ENCODE assay signal across 12 mouse cellular contexts in the genomic region with DNA sequence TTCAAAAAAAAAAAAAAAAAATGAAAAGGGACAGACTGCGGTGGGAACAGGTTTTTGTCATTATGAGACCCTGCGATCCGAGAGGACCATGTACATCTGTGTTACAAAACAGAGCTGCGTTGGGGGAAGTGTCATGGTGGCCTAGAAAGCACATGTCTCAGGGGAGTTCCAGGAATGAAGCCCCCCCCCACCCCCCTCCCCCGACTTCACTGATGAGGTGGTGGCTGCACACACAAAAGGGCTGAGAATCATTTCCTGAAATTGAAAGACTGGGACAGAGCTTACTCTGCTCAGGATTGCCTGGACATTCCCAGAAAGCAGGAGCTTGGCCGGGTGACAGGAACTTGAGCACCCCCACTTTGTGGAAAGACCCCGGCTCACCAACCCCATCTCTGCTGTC. TPM values are rescaled to one million over a fixed set of nuclear protein-coding genes. Genes with fewer than 3 reads are reported as not detected.
DNase-seq lines count a peak whose midpoint lies in the region; ATAC-seq and TF ChIP-seq lines count a peak whose summit lies in the region.
"Had no signal": no experiment of that assay in that cellular context is flagged by ENCODE, and none has a peak within 500 bp of the region (broad histone marks: within the 10 kb centered on the region; RNA-seq: fewer than 3 reads in every experiment).

No protein-coding gene starts in this region.

- no peak overlapping the region for H3K4me2 ChIP-seq in kidney, embryonic 15.5 days
- no peak overlapping the region for H3K4me2 ChIP-seq in embryonic facial prominence, embryonic 11.5 days (ENCODE audit: low read depth, low read length)
- H3K4me2 ChIP-seq in forebrain, embryonic 14.5 days (ENCODE audit: low read length) = peak overlapping the region; percentile 39; the same call in 1 of the 2 replicates
- no peak overlapping the region for H3K4me2 ChIP-seq in limb, embryonic 14.5 days (replicated peaks; ENCODE audit: low read depth, low read length, severe bottlenecking)
- H3K4me2 ChIP-seq: liver, embryonic 13.5 days had no signal

- 0 out of 2 replicates have a peak, but pooled peaks cover 4% of the 10 kb centered on the region for H3K36me3 ChIP-seq in kidney, embryonic 15.5 days
- no peaks in the 10 kb centered on the region for H3K36me3 ChIP-seq in kidney, adult 2 months (ENCODE audit: control insufficient read depth, insufficient read depth, low read length)
- no peaks in the 10 kb centered on the region for H3K36me3 ChIP-seq in embryonic facial prominence, embryonic 11.5 days (replicated peaks; ENCODE audit: control insufficient read depth, insufficient read depth, low read depth, low read length)
- H3K36me3 ChIP-seq in forebrain, embryonic 14.5 days (ENCODE audit: control insufficient read depth, insufficient read depth, low read length) = no peaks in the 10 kb centered on the region
- H3K36me3 ChIP-seq in limb, embryonic 14.5 days (ENCODE audit: control insufficient read depth, insufficient read depth, low read length) = no peaks in the 10 kb centered on the region
- H3K36me3 ChIP-seq: liver, embryonic 13.5 days had no signal

- peak overlapping the region; percentile 69 for H3K27ac ChIP-seq in kidney, embryonic 15.5 days
- H3K27ac ChIP-seq in kidney, adult 2 months (ENCODE audit: insufficient read depth, low read depth, low read length) = no peak overlapping the region
- no peak overlapping the region for H3K27ac ChIP-seq in embryonic facial prominence, embryonic 11.5 days (replicated peaks; ENCODE audit: low read depth, low read length)
- 0 out of 2 replicates have a peak overlapping the region, but pooled peaks have one; percentile 44 for H3K27ac ChIP-seq in forebrain, embryonic 14.5 days (ENCODE audit: low read depth, low read length)
- peak overlapping the region; percentile 61 for H3K27ac ChIP-seq in limb, embryonic 14.5 days (replicated peaks; ENCODE audit: low read depth, low read length)
- no peak overlapping the region for H3K27ac ChIP-seq in gastrocnemius, adult 2 months
- H3K27ac ChIP-seq: liver, embryonic 13.5 days had no signal

- peaks cover 27% of the 10 kb centered on the region for H3K4me1 ChIP-seq in kidney, embryonic 15.5 days
- H3K4me1 ChIP-seq in kidney, adult 2 months (ENCODE audit: control insufficient read depth, insufficient read depth, low read length) = no peaks in the 10 kb centered on the region
- peaks cover 3% of the 10 kb centered on the region; the same call in 1 of the 2 replicates for H3K4me1 ChIP-seq in embryonic facial prominence, embryonic 11.5 days (ENCODE audit: control insufficient read depth, insufficient read depth, low read length)
- peaks cover 15% of the 10 kb centered on the region for H3K4me1 ChIP-seq in forebrain, embryonic 14.5 days (ENCODE audit: control insufficient read depth, insufficient read depth, low read length)
- H3K4me1 ChIP-seq in limb, embryonic 14.5 days (ENCODE audit: control insufficient read depth, insufficient read depth, low read length) = peaks cover 18% of the 10 kb centered on the region; the same call in 1 of the 2 replicates
- H3K4me1 ChIP-seq: liver, embryonic 13.5 days had no signal

- TF ChIP-seq CTCF in kidney, adult 2 months (conservative IDR thresholded peaks at IDR 0.05; ENCODE audit: insufficient read depth, insufficient read length, low read depth, low read length) = no peak
- no peak for TF ChIP-seq CTCF in gastrocnemius, adult 2 months (IDR thresholded peaks at IDR 0.05)

- no peak overlapping the region for H3K4me3 ChIP-seq in kidney, embryonic 15.5 days (replicated peaks)
- no peak overlapping the region for H3K4me3 ChIP-seq in kidney, adult 2 months (ENCODE audit: insufficient read depth, low read depth, low read length)
- H3K4me3 ChIP-seq in embryonic facial prominence, embryonic 11.5 days (ENCODE audit: low read depth, low read length) = no peak overlapping the region
- H3K4me3 ChIP-seq in forebrain, embryonic 14.5 days (ENCODE audit: low read depth, low read length) = no peak overlapping the region
- H3K4me3 ChIP-seq in limb, embryonic 14.5 days (replicated peaks; ENCODE audit: low read length) = no peak overlapping the region
- H3K4me3 ChIP-seq in gastrocnemius, adult 2 months = no peak overlapping the region
- H3K4me3 ChIP-seq: liver, embryonic 13.5 days had no signal

- ATAC-seq in kidney, embryonic 15.5 days (replicated peaks; ENCODE audit: low FRiP score) = no peak
- 0 out of 2 replicates have a peak, but pooled peaks have one; percentile 44 for ATAC-seq in embryonic facial prominence, embryonic 11.5 days (replicated peaks; ENCODE audit: insufficient number of reproducible peaks, low FRiP score, low TSS enrichment, low read depth)
- ATAC-seq in forebrain, embryonic 14.5 days = peak; percentile 50; the same call in 1 of the 2 replicates
- peak; percentile 70 for ATAC-seq in limb, embryonic 14.5 days (ENCODE audit: low FRiP score, low read depth)

- DNase-seq in kidney, adult 2 months = no peak
- peak; percentile 58 for DNase-seq in embryonic facial prominence, embryonic 11.5 days (ENCODE audit: low spot score)
- no peak for DNase-seq in forebrain, embryonic 14.5 days (ENCODE audit: low spot score)
- DNase-seq in limb, embryonic 14.5 days (ENCODE audit: low spot score) = peak; percentile 21
- DNase-seq in gastrocnemius, adult 2 months = no peak
- DNase-seq in cerebellum, postnatal 25 days = no peak
- DNase-seq: layer of hippocampus, adult 9-11 months; liver, embryonic 13.5 days; right cerebral cortex, postnatal 25 days; thymus, postnatal 14 days had no signal

- no peak for TF ChIP-seq POLR2A in kidney, adult 2 months (IDR thresholded peaks at IDR 0.05; ENCODE audit: low read depth, low read length)
- no peak for TF ChIP-seq POLR2A in limb, embryonic 14.5 days (IDR thresholded peaks at IDR 0.05; ENCODE audit: borderline replicate concordance, extremely low read depth, insufficient read depth, insufficient read length)

- no peaks in the 10 kb centered on the region for H3K27me3 ChIP-seq in kidney, embryonic 15.5 days
- H3K27me3 ChIP-seq in kidney, adult 2 months (replicated peaks; ENCODE audit: control insufficient read depth, insufficient read depth, low read length) = no peaks in the 10 kb centered on the region
- no peaks in the 10 kb centered on the region for H3K27me3 ChIP-seq in embryonic facial prominence, embryonic 11.5 days (ENCODE audit: control insufficient read depth, insufficient read depth, low read length)
- no peaks in the 10 kb centered on the region for H3K27me3 ChIP-seq in forebrain, embryonic 14.5 days (replicated peaks; ENCODE audit: control insufficient read depth, insufficient read depth, low read length)
- no peaks in the 10 kb centered on the region for H3K27me3 ChIP-seq in limb, embryonic 14.5 days (ENCODE audit: control insufficient read depth, insufficient read depth, low read length)
- H3K27me3 ChIP-seq: liver, embryonic 13.5 days had no signal

- H3K9me3 ChIP-seq in kidney, embryonic 15.5 days (replicated peaks) = no peaks in the 10 kb centered on the region
- 0 out of 2 replicates have a peak, but pooled peaks cover 2% of the 10 kb centered on the region for H3K9me3 ChIP-seq in embryonic facial prominence, embryonic 11.5 days (replicated peaks; ENCODE audit: control insufficient read depth, low read length)
- H3K9me3 ChIP-seq in forebrain, embryonic 14.5 days (replicated peaks; ENCODE audit: control insufficient read depth, low read length) = no peaks in the 10 kb centered on the region; the same call in 1 of the 2 replicates
- peaks cover 4% of the 10 kb centered on the region; the same call in 1 of the 2 replicates for H3K9me3 ChIP-seq in limb, embryonic 14.5 days (ENCODE audit: control insufficient read depth, low read length)

- intact Hi-C loops in gastrocnemius, adult 2 months (cut with DNase I) = no loop called here

- no peak overlapping the region for H3K9ac ChIP-seq in kidney, embryonic 15.5 days
- no peak overlapping the region for H3K9ac ChIP-seq in embryonic facial prominence, embryonic 11.5 days (replicated peaks; ENCODE audit: low read length)
- H3K9ac ChIP-seq in forebrain, embryonic 14.5 days (ENCODE audit: low read length) = no peak overlapping the region
- no peak overlapping the region for H3K9ac ChIP-seq in limb, embryonic 14.5 days (ENCODE audit: low read depth, low read length, severe bottlenecking)
- H3K9ac ChIP-seq: liver, embryonic 13.5 days had no signal

- WGBS in kidney, embryonic 15.5 days = 68% methylated on average over 7 of the region's 7 CpGs
- WGBS in kidney, adult 2 months = 63% methylated on average over 7 of the region's 7 CpGs
- whole genome bisulfite sequencing in embryonic facial prominence, embryonic 11.5 days = 40% methylated on average over 7 of the region's 7 CpGs
- WGBS in forebrain, embryonic 14.5 days = 20% methylated on average over 7 of the region's 7 CpGs
- 54% methylated on average over 7 of the region's 7 CpGs for WGBS in limb, embryonic 14.5 days

RNA-seq across cellular contexts. Expression of a gene that starts 54.7 kb away (rescaled TPM):
- polyA plus RNA-seq in kidney, embryonic 15.5 days (2015; fragmentation: Nextera tagmentation; extraction: Ambion mirVana) = 30.8 and 31.2 TPM in 2 replicates
- polyA plus RNA-seq in kidney, adult 2 months (2012; rRNA removed) = 303 and 362 TPM in 2 replicates
- polyA plus RNA-seq in embryonic facial prominence, embryonic 11.5 days (2014; fragmentation: Nextera tagmentation; extraction: Ambion mirVana) = not detected in 2 replicates
- polyA plus RNA-seq in forebrain, embryonic 14.5 days (2014; fragmentation: Nextera tagmentation; extraction: Ambion mirVana) = 0.06 and 0.16 TPM in 2 replicates
- polyA plus RNA-seq in limb, embryonic 14.5 days (2012; rRNA removed) = 0.63 TPM in 1 of 2 replicates, not detected in the other
- polyA plus RNA-seq in limb, embryonic 14.5 days (2014; fragmentation: Nextera tagmentation; extraction: Ambion mirVana) = 0.10 TPM in 1 of 2 replicates, not detected in the other
- total RNA-seq in gastrocnemius, adult 2 months (2021) = not detected
- total RNA-seq: common myeloid progenitor, adult 5-6 weeks had no signal

Comparison
In these comparisons a context has a peak if more than half of its experiments do, and no peak if none do; other contexts are left out.
1. H3K27ac ChIP-seq: peak in kidney, embryonic 15.5 days (single experiment), forebrain, embryonic 14.5 days (single experiment) and limb, embryonic 14.5 days (single experiment); none in kidney, adult 2 months (single experiment), embryonic facial prominence, embryonic 11.5 days (single experiment) and gastrocnemius, adult 2 months (single experiment).
2. DNase-seq: peak in embryonic facial prominence, embryonic 11.5 days (single experiment) and limb, embryonic 14.5 days (single experiment); none in kidney, adult 2 months (single experiment), forebrain, embryonic 14.5 days (single experiment), gastrocnemius, adult 2 months (single experiment) and cerebellum, postnatal 25 days (0 of 2).
3. RNA of a gene that starts 54.7 kb away (polyA plus RNA-seq): 303 to 362 TPM in kidney, adult 2 months and 30.8 to 31.2 TPM in kidney, embryonic 15.5 days; 0.06 to 0.16 TPM in forebrain, embryonic 14.5 days, not detected in embryonic facial prominence, embryonic 11.5 days and 0.10 to 0.63 TPM in limb, embryonic 14.5 days; every median in the first group is over 10 times any median in the second.